Mouse (Mus musculus): ENCODE measurements around the gene Abhd15. TPM values are rescaled to one million over a fixed set of nuclear protein-coding genes. Genes with fewer than 3 reads are reported as not detected.
"Not testable (repeated sequence)": the region's sequence is repeated elsewhere in the genome, so short reads cannot be mapped to it uniquely, and the experiment has no call there.

Abhd15 gene
- polyA plus RNA-seq, 1 experiment: 0.75 TPM

GRCm38 (mm10) chr11:77514281-77514831 is 565 bp upstream of the Abhd15 start:
- no peak for DNase-seq (ENCODE audit: low read depth)
- TF ChIP-seq POLR2A (IDR thresholded peaks at IDR 0.05; ENCODE audit: borderline replicate concordance, extremely low read depth, insufficient read depth, insufficient read length, poor library complexity, severe bottlenecking) (no peak), CTCF (IDR thresholded peaks at IDR 0.05; ENCODE audit: borderline replicate concordance, extremely low read depth, insufficient read depth, insufficient read length) (no peak)

DNA sequence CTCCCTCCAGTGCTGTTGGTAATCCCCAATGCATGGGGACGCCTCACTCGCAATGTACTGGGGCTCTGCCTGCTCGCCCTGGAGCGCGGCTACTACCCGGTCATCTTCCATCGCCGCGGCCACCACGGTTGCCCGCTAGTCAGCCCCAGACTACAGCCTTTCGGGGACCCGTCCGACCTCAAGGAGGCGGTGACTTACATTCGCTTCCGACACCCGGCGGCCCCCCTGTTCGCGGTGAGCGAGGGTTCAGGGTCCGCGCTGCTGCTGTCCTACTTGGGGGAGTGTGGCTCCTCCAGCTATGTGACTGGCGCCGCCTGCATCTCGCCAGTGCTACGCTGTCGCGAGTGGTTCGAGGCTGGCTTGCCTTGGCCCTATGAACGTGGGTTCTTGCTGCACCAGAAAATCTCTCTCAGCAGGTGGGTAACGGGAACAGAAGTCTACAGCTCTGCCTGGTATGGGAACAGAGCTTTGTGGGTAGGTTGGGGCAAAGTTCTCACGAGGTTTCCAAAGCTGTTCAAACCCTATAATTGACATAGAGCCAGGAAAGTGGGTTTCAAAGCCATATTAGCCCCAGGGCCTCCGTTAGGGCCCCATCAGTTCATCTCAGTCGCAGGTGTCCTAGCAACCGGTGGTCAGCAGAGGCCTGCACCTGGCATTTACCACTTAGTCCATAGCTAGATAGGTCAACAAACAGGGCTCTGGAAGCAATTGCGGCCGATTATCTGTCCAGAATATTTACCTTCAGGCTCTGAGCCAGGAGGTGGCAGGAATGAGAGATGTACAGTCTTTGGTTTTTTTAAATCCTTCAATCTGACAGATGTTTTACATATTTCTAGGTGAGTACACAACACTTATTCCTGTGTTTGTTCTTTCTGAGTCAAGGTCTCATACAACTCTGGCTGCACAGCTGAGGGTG is 974 bp downstream of the Abhd15 start, which contains the start of gene Trp53i13:
TSS of gene Trp53i13 (minus strand) at position 344 of the 916 bp plus-strand sequence.
- DNase-seq (ENCODE audit: low read depth): no peak
- TF ChIP-seq POLR2A (IDR thresholded peaks at IDR 0.05; ENCODE audit: borderline replicate concordance, extremely low read depth, insufficient read depth, insufficient read length, poor library complexity, severe bottlenecking): no peak
- no peak for TF ChIP-seq CTCF (IDR thresholded peaks at IDR 0.05; ENCODE audit: borderline replicate concordance, extremely low read depth, insufficient read depth, insufficient read length)

DNA sequence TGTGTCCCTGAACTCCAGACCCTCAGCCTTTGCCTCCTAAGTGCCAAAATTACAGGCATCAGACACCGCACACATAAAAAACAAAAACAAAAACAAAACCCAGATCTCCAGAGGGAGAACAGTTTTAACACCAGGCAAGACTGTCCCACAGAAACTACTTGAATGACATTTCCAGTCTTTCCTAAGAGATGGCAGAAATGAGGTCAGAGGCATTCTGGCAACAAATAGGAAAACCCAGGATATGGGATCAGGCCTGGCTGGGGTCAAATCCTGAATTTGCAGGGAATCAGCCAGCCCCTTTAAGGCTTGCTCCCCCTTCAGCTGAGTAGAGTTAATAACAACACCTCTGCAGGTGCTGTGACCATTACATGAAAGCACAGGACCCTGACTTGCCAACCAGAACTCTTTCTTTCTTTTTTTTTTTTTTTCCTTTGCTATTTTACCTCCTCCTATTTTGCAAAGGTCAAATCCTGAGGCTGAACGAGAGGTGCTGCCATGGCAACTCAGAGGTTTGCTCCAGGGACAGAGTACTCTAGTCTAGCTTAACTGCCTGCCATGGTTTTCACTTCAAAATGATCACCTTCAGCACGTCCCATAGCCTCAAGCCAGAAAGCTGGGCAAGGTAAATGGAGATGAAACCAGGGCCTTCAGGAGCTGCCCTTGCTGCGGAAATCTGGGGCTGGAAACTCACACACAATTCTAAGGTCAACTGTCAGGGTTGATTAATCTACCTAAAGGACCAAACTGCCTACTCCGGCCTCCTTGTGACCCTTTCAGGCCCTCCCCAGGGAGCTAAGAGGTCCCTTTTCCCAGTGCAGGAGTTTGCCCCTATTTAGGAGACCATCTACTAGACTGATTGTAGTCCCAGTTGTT is 1.9 kb downstream of the Abhd15 start:
- no peak for DNase-seq (ENCODE audit: low read depth)

DNA sequence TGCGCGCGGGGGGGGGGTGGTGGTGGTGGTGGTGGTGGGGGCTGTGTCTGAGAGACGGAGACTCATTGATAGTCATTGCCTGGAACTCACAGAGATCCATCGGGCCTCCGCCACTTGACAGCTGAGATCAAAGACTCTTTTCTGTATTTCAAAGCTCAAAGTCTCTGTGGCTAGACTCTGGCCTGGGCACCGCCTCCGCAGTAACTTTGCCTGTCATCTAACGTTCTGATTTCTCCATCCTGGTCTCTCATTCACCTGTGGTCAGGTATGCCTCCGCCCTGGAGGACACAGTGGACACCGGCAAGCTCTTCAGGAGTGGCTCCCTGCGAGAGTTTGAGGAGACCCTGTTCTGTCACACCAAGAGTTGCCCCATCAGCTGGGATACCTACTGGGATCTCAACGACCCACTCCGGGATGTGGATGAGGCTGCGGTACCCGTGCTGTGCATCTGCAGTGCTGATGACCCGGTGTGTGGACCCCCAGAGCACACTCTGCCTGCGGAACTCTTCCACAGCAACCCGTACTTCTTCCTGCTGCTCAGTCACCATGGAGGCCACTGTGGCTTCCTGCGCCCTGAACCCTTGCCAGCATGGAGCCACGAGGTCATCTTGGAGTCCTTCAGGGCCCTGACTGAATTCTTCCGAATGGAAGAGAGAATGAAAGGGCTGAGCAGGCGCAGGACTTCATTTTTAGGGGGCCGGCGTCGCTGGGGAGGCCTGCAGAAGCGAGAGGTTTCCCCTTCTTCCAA is 3.3 kb downstream of the Abhd15 start:
- DNase-seq (ENCODE audit: low read depth): no peak

More for the DNA sequence above, 1.9 kb downstream of the Abhd15 start:
- TF ChIP-seq POLR2A (IDR thresholded peaks at IDR 0.05; ENCODE audit: borderline replicate concordance, extremely low read depth, insufficient read depth, insufficient read length, poor library complexity, severe bottlenecking): no peak
- TF ChIP-seq CTCF (IDR thresholded peaks at IDR 0.05; ENCODE audit: borderline replicate concordance, extremely low read depth, insufficient read depth, insufficient read length): no peak

DNA sequence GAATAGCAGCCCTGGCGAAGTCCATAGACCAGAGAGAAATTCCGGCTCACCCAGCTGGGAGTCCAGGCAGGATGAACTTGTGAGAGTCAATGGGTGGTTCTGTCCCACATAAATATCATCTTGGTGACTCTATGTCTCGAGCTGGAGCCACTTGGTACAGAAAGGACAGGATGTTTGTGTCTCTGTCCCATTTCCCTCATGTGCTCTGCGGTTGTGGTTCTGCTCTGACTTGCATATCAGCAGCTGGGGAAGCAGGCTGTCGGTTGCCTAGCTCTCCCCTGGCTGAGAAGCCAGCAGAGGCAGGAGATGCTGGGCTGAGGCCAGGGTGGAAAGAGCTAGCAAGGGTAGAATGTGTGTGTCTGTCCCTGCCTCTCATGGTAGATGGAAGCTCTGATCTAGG is 4.1 kb downstream of the Abhd15 start, which contains the start of gene Gm10392:
TSS of gene Gm10392 (minus strand) at position 156 of the 400 bp plus-strand sequence.
- DNase-seq (ENCODE audit: low read depth): no peak
- TF ChIP-seq CTCF (IDR thresholded peaks at IDR 0.05; ENCODE audit: borderline replicate concordance, extremely low read depth, insufficient read depth, insufficient read length): no peak
- no peak for TF ChIP-seq POLR2A (IDR thresholded peaks at IDR 0.05; ENCODE audit: borderline replicate concordance, extremely low read depth, insufficient read depth, insufficient read length, poor library complexity, severe bottlenecking)

More for the DNA sequence above, 3.3 kb downstream of the Abhd15 start:
- TF ChIP-seq CTCF (IDR thresholded peaks at IDR 0.05; ENCODE audit: borderline replicate concordance, extremely low read depth, insufficient read depth, insufficient read length): no peak
- TF ChIP-seq POLR2A (IDR thresholded peaks at IDR 0.05; ENCODE audit: borderline replicate concordance, extremely low read depth, insufficient read depth, insufficient read length, poor library complexity, severe bottlenecking): no peak

GRCm38 (mm10) chr11:77520601-77521529 is 5.9 kb downstream of the Abhd15 start:
- TF ChIP-seq POLR2A (IDR thresholded peaks at IDR 0.05; ENCODE audit: borderline replicate concordance, extremely low read depth, insufficient read depth, insufficient read length, poor library complexity, severe bottlenecking) (no peak), CTCF (IDR thresholded peaks at IDR 0.05; ENCODE audit: borderline replicate concordance, extremely low read depth, insufficient read depth, insufficient read length) (no peak)
- peak; percentile 71 for DNase-seq (ENCODE audit: low read depth)

- TF ChIP-seq POLR2A (IDR thresholded peaks at IDR 0.05; ENCODE audit: borderline replicate concordance, extremely low read depth, insufficient read depth, insufficient read length, poor library complexity, severe bottlenecking): no peak
- TF ChIP-seq CTCF (IDR thresholded peaks at IDR 0.05; ENCODE audit: borderline replicate concordance, extremely low read depth, insufficient read depth, insufficient read length): no peak
- DNase-seq (ENCODE audit: low read depth): no peak
These were observed 11.0 kb downstream of the Abhd15 start for GRCm38 (mm10) chr11:77525804-77526486.

GRCm38 (mm10) chr11:77528420-77528819 is 13.5 kb downstream of the Abhd15 start:
- not testable (repeated sequence) for DNase-seq (ENCODE audit: low read depth)

- TF ChIP-seq POLR2A (IDR thresholded peaks at IDR 0.05; ENCODE audit: borderline replicate concordance, extremely low read depth, insufficient read depth, insufficient read length, poor library complexity, severe bottlenecking) (no peak), CTCF (IDR thresholded peaks at IDR 0.05; ENCODE audit: borderline replicate concordance, extremely low read depth, insufficient read depth, insufficient read length) (no peak)
- no peak for DNase-seq (ENCODE audit: low read depth)
These were observed 14.7 kb downstream of the Abhd15 start for GRCm38 (mm10) chr11:77529644-77530043.
